Mouse (Mus musculus) brown adipose tissue, adult 24 weeks (tissue): ENCODE data around the gene Tuba3a. TPM values are rescaled to one million over a fixed set of nuclear protein-coding genes. Genes with fewer than 3 reads are reported as not detected.
"Not testable (repeated sequence)": the region's sequence is repeated elsewhere in the genome, so short reads cannot be mapped to it uniquely, and the experiment has no call there.

Experiments
- H3K27ac ChIP-seq: fragments of 200-500 bp; replicated peaks from 2 replicates; pipeline ENCODE4 v1.5.1; 2012; ENCODE audit warnings: low read depth, mild to moderate bottlenecking, low read length
- H3K4me1 ChIP-seq: fragments of 200-500 bp; 2 replicates; pipeline ENCODE4 v1.6.1; 2012; ENCODE audit warnings: low read length, mixed read lengths; ENCODE audit not compliant: control insufficient read depth, insufficient read depth, insufficient read length
- H3K4me3 ChIP-seq: fragments of 200-500 bp; 2 replicates; pipeline ENCODE4 v1.5.1; 2012; ENCODE audit warnings: low read depth, mild to moderate bottlenecking, low read length, moderate library complexity; ENCODE audit not compliant: insufficient read depth
- polyA plus RNA-seq: library from polyadenylated mRNA; stranded (reverse); fragments of >200 nt; gene quantifications from 2 replicates; pipeline ENCODE4 v1.2.4, GENCODE M21; 2012; ENCODE audit not compliant: missing spikeins, insufficient read depth, insufficient read length

Tuba3a gene
- polyA plus RNA-seq, 1 experiment, result not detected

DNA sequence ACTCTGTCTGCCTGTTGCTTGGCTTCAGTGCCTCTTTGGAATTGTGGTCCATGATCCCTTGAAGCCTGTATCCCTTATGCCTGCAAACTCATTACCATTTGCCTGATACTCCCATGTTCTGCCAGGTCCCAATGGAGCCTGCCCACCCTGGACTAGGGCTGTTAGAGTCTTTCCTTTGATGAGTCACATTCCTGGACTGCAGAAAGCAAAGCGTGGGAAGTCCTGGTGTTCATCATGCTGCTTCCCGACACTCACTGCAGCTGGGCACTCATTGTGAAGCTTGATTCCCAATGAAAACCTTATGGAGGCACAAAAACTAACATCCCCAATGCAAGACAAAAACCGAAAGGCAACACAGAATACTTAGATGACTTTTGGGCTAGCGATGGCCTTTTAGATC lies 5.5 kb upstream of the Tuba3a start:
- no peak overlapping the region for H3K27ac ChIP-seq

DNA sequence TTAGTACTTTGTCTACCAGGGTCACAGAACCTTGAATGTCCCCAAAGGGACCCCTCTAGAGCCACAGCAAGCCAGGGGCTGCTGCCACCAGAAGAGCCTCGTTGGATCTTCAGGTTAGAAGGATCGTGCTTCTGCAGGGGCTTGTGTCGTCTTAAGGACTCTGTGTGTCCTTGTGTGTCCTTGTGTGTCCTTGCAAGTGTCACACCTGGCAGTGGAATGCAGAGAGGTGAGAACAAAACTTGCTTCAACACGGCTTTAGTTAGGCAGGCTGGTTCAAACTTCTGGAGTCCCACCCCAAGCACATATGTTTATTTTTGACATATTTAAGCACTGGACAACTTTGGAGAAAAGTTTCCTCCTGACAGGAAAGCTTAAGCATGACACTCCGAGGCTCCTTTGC lies 2.9 kb upstream of the Tuba3a start:
- H3K4me3 ChIP-seq, result no peak overlapping the region
- no peaks in the 10 kb centered on the region for H3K4me1 ChIP-seq
- no peak overlapping the region for H3K27ac ChIP-seq

More for the DNA sequence above, 5.5 kb upstream of the Tuba3a start:
- H3K4me1 ChIP-seq, result no peaks in the 10 kb centered on the region
- H3K4me3 ChIP-seq, result no peak overlapping the region

DNA sequence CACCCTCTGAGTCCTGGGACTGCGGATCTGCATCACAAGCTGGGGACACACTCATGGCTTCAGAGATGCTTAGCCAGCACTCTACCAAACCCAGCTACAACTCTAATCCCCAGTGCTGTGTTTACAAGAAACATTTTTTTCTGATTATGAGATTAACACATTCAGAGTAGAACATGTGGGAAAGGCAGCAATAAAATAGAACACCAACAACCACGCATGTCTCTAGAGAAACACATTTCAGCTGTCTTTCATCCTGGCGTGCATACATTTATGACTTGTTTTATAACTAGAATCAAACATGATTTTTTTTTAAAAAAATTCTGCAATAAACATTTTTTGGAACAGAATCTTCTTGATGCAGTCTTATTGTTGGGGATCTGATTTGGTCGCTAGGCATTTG lies 1.1 kb upstream of the Tuba3a start:
- Histone ChIP-seq H3K4me1 (no peaks in the 10 kb centered on the region), H3K4me3 (no peak overlapping the region), H3K27ac (no peak overlapping the region)

DNA sequence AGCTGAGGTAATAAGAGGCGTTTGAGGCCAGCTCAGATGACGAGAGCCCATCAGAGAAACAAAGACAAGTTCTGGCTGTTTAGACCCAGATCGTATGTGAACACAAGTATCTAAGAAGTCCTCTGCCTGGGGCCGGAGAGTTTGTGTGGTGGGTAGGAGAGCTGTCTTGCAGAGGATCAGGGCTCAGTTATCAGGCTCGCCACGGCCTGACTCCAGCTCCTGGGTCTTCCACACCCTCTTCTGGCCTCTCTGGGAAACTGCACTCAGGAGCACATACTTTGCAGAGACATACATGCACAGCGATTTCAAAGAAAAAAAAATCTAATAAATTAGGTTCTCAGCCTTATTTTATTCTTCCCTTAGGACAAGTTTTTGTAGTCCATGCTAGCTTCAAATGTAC lies 1.1 kb downstream of the Tuba3a start:
- no peak overlapping the region for H3K27ac ChIP-seq
- H3K4me3 ChIP-seq, result no peak overlapping the region
- no peaks in the 10 kb centered on the region for H3K4me1 ChIP-seq

DNA sequence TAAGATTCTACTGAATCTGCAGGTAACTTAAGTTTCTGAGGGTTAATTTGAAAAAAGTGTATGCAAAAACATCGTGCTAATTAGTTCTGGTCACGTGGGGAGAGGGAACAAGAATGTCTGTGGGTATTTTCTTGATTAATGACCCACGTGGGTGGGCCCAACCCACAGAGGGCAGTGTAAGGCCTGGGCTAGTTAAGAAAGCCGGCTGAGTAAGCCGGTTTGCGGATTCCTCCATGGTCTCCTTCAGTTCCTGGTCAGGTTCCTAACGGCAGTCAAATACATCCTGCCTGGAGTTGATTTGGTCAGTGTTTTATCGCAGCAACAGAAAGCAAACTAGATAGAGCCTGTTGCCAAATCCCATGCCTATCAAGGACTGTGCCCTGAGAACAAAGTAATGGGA lies 1.6 kb downstream of the Tuba3a start:
- no peak overlapping the region for H3K27ac ChIP-seq
- H3K4me1 ChIP-seq, result no peaks in the 10 kb centered on the region
- no peak overlapping the region for H3K4me3 ChIP-seq

DNA sequence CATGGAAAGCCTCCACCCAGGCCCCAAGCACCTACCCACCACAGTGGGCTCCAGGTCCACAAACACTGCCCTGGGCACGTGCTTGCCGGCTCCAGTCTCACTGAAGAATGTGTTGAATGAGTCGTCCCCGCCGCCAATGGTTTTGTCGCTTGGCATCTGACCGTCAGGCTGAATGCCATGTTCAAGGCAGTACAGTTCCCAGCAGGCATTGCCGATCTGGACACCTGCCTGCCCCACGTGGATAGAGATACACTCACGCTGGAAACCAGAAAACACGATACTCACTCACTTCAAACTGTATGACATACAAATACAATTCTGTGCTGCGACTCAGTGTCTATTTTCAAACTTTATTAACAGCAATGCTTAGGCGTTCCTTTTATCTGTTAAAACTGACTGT lies 3.1 kb downstream of the Tuba3a start:
- H3K4me3 ChIP-seq, H3K4me1 ChIP-seq, H3K27ac ChIP-seq: not testable (repeated sequence)

DNA sequence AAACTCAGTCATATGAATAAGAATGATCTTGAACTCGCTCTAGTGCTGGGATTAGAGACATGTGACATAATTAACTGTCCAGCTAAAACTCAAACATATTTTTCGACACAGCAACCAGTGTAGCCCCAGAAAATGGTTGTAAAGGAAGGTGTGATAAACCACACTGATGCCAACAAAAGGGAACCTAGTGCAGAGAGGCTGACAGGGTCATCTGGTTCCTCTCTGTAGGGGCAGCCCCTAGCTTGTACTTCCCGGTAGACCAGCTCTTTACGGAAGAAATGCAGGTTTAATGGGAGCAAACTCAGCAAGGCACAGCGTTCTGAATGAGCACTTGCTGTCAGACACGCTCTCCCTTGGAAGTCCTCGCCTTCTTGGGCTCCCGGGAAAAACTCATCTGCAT lies 6.1 kb downstream of the Tuba3a start:
- H3K27ac ChIP-seq, result no peak overlapping the region
- H3K4me1 ChIP-seq, result no peaks in the 10 kb centered on the region
- no peak overlapping the region for H3K4me3 ChIP-seq

GRCm38 (mm10) chr6:125274841-125275563 lies 10.8 kb downstream of the Tuba3a start:
- Histone ChIP-seq H3K4me1 (no peaks in the 10 kb centered on the region), H3K27ac (no peak overlapping the region), H3K4me3 (no peak overlapping the region)

- Histone ChIP-seq H3K4me1 (no peaks in the 10 kb centered on the region), H3K4me3 (no peak overlapping the region), H3K27ac (peak overlapping the region; percentile 87)
Measured at GRCm38 (mm10) chr6:125272228-125272785, 13.5 kb downstream of the Tuba3a start.

- H3K4me1 ChIP-seq, result no peaks in the 10 kb centered on the region
- H3K27ac ChIP-seq, result peak overlapping the region; percentile 87
- H3K4me3 ChIP-seq, result peak overlapping the region; percentile 7; the same call in 1 of the 2 replicates
Measured at GRCm38 (mm10) chr6:125271455-125272227, 14.2 kb downstream of the Tuba3a start.

GRCm38 (mm10) chr6:125268799-125269198 lies 17.0 kb downstream of the Tuba3a start:
- Histone ChIP-seq H3K27ac (no peak overlapping the region), H3K4me1 (no peaks in the 10 kb centered on the region), H3K4me3 (no peak overlapping the region)

DNA sequence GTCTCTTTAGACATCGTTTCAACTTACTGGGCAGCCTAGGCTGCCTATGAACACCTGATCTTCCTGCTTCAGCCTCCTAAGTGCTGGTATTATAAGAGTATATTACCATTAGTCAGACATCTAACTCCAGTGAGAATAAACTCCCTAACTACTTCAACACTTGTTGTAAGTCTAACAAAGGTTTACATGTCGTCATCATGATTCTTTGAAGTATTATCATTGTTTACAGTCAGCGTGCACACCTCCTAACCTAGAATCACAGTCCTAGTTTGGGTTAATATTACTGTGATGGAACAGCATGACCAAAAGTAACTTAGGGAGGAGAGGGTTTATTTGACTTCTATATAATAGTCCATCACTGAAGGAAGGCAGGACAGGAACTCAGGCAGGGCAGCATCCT lies 18.4 kb downstream of the Tuba3a start:
- H3K4me1 ChIP-seq, result no peaks in the 10 kb centered on the region
- H3K27ac ChIP-seq, result no peak overlapping the region

GRCm38 (mm10) chr6:125266600-125266999 lies 19.2 kb downstream of the Tuba3a start:
- H3K4me3 ChIP-seq, H3K27ac ChIP-seq: not testable (repeated sequence)

More for the DNA sequence above, 18.4 kb downstream of the Tuba3a start:
- no peak overlapping the region for H3K4me3 ChIP-seq

GRCm38 (mm10) chr6:125266091-125266490 lies 19.8 kb downstream of the Tuba3a start:
- no peaks in the 10 kb centered on the region for H3K4me1 ChIP-seq

More at GRCm38 (mm10) chr6:125266600-125266999, 19.2 kb downstream of the Tuba3a start:
- H3K4me1 ChIP-seq, result not testable (repeated sequence)

GRCm38 (mm10) chr6:125265239-125265638 lies 20.6 kb downstream of the Tuba3a start:
- no peaks in the 10 kb centered on the region for H3K4me1 ChIP-seq
- H3K4me3 ChIP-seq, result no peak overlapping the region

More at GRCm38 (mm10) chr6:125266091-125266490, 19.8 kb downstream of the Tuba3a start:
- Histone ChIP-seq H3K4me3 (no peak overlapping the region), H3K27ac (no peak overlapping the region)

More at GRCm38 (mm10) chr6:125265239-125265638, 20.6 kb downstream of the Tuba3a start:
- no peak overlapping the region for H3K27ac ChIP-seq
